Mouse (Mus musculus) retina, adult 2 months (tissue): ENCODE results near the gene Plekhd1.

Source experiments
- DNase-seq: peaks from one replicate; pipeline ENCODE4 v3.0.0-alpha.2; 2012; ENCODE audit warnings: low read depth, low spot score

Gene Plekhd1

DNA sequence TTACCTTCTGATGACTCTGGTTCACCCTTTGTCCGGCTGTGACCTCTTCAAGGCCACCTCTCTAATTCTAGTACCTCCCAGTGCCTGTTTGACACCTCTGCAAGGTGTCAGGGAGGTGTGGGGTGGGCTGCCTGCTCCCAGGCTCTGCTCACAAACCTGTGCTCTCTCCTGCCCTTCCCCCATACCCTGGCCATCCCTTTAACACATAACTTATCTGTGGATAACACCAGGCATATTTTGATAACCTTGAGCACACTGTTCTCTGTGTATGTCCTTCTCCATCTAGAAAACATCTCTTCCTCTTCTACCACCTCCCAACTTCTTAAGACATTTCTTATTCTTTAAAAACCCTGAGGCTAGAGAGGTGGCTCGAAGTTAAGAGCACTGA, 6.7 kb downstream of the Plekhd1 start:
- DNase-seq, result no peak

DNA sequence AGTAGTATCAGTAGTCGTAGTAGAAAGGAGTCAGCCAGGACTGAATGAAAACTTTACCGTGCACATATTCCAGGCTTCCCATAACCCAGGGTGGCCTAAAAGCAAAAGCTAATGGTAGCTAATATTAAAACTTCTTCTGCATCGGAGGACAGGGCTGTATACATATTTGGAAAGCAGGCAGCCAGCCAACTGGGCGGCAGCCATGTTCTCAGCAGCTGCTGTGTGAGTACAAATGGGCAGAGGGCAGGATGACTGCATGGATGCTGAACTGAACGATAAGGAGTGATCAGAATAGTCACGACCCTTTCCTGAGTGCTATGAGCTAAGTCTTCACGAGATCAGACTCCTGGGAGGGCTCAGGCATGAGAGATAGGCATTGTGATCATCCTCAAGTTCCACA, 8.9 kb downstream of the Plekhd1 start:
- DNase-seq, result no peak

DNA sequence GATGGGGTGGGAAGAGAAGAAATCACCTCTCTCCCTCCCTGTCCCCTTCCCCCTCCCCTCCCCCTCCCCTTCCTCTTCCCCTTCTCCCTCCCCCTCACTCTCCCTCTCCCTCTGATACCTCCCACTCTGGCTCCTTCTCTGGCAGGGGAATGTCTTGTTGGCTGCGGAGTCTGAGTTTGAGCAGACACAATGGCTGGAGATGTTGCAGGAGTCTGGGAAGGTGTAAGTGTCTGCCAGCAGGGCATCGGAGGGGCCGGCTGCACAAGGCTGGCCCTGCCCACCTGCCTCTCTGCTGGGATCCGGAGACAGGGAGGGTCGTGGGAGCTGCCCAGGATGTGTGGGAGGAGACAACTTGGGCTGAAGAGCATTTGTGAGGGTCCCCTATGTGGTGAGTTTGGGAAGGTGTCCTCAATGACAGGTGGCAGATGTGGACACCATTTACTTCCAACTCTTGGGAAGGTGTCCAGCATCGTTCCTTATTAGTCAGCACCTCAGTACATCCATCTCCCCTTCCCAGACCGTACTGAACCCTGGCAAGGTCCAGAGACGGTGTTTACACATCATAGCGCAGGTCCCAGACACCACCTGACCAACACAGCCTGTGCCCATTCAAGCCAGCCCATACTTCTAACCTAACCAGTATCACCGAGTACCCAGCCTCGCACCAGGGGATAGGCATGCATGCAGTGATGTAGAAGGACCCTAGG, 14.0 kb downstream of the Plekhd1 start:
- no peak for DNase-seq

DNA sequence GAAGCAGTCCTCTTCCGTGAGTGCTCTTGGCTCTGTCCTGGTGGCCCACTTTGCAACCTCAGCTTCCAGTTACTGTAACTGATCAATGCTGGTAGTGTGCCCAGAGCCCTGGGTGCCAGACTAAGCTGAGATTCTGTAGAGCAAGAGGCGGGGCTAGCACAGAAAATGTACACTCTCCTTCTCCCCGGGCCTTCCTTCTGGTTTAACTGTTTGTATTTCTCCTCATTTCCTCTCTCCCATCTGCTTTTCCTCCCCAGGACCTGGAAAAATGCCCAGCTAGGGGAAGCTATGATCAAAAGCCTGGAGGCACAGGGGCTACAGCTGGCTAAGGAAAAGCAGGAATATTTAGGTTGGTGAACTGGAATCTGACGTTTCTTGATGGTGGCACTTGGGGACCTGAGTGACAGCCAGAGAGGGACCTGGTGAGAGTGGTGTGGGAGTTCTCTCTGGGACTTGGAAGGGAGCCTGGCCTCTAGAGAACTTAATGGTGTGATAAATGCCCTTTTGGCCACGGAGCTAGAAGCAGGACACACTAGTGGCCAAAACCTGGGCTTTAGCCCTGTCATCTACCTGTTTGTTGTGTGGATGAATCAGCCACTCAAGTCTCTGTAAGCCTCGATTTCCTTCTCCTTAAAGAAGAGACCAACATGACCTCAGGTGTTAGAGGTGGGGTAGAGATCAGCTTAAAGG, 14.7 kb downstream of the Plekhd1 start:
- DNase-seq, result no peak

DNA sequence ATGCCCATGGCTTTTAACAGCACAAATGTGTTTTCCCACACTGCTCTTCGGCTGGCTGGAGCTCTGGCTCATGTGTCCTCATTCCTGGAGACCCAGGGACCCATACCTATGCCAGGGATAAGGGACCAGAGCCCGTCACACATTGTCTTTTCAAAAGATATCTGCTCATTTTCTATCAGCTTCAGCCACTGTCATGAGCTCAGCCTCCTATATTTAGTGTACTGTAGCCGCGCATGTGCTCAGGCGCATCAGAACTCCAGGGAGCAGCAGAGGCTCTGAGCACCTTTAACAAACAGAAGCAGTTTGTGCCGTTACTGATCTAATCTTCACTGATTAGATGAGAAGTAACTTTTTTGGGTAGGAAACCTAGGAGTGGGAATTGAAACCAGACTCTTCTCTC, 23.5 kb downstream of the Plekhd1 start:
- DNase-seq, result no peak

DNA sequence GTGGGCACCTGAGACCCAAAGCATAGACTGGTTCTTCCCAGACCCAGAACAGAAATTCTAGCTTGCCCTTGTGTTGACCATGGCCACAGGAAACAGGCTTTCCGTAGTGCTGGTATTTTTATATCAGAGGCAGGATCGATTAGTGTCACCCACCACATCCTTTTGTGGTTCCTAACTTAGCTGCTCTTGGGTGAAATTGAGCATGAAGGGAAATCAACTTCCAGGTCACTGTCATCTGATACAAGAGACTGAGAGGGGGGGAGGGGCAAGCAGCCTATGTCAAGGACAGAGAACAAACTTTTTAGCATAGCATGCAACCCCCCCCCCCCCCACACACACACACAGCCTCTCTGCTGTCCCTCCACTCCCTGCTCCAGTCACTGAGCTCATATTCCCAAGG, 26.8 kb downstream of the Plekhd1 start:
- DNase-seq, result no peak

DNA sequence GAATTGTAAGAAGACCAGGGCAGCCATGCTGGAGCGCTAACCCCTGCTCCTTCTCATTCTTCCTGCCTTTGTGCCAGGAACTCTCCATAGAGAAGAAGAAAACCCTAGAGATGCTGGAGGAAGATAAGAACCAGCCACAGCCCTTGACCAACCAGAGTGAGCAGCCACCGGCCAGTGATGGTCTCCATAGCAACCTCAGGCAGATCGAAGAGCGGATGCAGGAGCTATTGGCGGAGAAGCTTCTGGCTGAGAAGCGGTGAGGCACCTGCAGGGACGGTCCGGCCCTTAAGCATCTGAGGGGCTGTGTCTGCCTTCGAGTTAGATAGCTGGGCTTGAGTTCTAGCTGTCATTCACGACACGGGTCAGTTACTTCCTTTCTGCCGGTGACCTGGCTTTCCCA, 28.1 kb downstream of the Plekhd1 start:
- DNase-seq, result no peak

DNA sequence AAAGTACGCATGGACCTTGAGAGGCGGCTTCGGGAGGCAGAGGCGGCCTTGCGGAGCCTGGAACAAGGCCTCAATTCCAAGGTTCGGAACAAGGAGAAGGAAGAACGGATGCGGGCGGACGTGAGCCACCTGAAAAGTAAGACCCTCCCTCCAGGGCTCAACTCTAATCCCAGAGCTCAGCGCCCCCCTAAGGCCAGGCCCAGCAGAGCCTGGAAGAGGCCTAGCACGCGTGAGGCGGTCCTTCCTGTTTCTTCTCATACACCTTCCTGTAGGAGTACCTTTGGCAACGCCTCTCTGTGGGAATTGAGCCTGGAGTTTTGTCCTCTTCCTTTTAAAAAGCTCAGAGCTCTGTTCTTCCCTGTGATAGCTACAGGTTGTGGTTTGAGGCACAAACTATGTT, 29.1 kb downstream of the Plekhd1 start:
- DNase-seq, result no peak

DNA sequence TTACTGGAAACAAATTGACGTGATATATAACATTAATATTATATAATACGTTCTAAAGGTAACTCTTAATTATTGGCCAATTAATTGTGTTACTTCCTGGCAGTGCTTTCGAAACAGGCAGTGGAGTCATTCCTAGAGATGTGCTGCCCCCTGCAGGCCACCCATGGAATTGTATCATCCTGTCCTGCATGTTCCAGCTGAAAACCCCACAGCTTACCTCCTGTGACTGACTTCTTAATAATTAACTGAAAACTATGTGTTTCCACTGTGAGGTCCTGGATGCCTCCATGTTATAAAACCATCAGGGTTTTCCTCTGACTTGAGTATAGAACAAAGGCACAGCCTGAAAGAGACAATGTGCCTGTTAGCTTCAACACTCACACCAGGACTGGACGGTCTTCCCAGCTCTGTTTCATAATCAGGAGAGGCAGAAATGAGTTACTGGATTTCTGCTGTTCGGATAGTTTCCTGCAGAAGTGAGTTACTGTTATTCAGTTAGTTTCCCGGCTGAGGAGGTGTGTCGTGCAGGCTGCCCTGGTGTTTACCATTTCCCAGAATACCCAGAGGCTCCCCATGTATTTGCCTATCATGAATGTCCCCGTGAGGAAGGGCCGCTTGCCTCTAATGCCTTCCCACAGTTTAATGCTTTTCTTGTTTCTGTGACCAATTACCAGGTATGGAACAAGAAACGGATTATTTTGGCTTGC, 32.6 kb downstream of the Plekhd1 start:
- no peak for DNase-seq

DNA sequence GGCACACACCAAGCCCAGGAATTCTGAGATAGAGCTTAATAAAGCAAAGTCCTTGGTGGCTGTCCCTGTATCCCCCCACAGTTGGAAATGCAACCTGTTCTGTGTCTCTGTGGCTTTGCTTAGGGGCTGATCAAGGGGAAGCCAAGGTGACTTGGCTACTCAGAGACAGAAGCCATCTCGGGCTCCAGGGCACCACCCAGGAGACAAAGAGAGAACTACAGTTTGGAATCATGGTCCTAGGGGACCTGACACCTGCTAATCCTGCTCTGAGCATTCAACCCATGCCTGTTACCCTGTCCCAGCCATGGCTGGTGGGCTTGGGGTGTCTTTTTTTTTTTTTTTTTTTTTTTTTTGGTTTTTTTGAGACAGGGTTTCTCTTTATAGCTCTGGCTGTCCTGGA, 35.8 kb downstream of the Plekhd1 start:
- DNase-seq, result no peak

DNA sequence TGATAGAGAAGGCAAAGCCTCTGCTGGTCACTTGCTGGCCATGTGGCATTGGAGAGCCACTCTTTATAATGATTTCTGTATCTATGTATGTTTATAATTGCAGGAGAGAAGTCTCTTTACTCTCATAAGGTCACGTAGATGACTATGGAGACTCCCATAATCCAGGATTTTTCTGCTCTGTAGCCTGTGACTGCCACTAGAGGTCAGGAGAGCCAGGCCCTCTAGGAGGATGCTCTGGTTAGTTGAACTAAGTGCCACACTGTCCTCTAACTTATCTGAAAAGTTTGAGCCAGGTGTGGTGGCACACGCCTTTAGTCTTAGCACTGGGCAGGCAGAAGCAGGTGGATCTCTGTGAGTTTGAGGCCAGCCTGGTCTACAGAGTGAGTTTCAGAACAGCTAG, 36.4 kb downstream of the Plekhd1 start:
- no peak for DNase-seq

DNA sequence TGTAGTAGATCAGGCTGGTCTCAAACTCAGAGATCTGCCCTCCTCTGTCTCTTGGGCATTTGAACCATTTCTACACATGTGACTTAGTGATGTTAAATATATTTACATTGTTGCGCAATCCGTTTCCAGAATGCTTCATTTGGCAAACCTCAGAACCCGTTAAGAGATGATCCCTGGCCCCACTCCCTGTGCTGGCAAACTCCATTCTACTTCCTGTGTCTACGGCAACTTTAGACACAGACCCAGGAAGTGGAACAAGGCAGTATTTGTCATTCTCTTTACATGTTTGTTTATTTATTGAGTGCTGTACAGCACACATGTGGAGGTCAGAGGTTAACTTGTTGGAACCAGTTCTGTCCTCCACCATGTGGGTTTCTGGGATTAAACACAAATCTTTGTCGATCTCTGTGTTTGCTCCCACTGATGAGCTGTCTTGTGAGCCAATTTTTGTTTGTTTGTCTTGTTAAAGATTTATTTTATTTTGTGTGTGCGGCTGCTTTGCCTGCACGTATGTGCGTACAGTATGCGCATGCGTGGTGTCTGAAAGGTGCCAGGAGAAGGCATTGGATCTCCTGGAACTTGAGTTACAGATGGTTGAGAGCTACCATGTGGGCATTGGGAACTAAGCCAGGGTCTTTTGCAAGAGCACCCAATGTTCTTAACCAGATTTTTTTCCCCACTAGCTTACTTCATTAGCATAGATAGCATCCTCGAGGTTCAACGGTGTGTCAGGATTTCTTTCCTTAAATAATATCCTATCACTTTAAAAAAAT, 37.6 kb downstream of the Plekhd1 start:
- no peak for DNase-seq

DNA sequence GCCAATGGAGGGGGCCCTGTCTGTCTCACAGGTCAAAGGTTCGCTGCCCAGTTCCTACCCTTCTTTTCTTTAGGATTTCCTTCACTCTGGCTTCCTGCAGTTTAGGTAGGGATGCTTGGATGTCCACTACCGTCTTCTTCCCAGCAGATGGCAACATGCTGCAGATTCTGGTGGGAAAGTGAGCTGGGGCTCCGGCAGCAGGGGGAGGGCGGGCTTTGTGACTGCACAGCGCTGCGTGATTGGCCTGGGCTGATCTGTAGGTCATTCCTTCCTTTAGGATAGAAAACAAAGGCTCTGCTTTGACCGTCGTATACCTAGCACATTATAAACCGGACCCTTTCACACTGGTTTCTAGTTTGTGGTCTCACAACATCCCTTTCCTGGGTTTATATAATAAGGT, 38.2 kb downstream of the Plekhd1 start:
- DNase-seq, result no peak

DNA sequence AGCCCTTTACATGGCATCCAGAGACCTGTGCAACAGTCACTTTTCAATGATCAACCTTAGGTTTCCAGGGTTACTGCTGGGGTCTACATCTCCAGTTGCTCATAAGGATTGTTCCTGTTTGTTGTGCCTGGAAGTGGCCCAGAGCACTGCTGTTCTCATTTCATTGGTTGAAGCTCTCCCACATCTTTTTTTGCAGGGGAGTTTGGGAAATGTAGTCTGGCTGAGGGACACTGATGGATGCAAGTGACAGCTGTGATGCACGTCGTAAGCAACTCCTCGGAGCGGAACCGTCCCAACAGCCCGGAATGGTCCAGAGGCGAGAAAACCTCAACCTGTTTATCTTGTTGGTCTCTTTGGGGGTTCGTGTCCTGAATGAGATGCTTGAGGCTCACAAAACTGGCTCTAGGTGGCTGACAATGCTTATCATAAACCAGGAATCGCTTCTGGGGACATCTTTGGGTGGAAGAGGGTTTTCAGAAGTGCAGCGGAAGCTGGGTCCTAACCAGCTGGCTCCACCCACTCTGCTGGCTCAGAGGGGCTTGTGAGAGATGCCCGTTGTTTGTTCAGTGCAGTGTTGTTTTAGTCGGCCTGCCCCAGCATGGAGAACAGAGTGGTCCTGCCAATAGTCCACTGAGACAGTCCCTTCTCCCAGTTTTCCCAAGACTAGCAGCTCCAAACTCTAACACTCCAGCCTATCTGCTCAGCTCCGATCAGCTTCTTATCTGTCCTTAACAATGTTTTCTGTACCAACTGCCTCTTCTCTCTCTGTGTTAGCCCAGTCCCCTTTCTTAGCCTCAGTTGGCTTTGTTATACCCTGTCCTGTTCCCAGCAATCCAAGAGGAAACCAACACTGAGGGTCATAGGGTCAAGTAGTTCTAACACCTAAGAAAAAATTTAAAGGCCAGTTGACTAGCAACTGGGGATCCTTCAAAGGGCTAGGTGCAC, 42.4 kb downstream of the Plekhd1 start:
- no peak for DNase-seq

DNA sequence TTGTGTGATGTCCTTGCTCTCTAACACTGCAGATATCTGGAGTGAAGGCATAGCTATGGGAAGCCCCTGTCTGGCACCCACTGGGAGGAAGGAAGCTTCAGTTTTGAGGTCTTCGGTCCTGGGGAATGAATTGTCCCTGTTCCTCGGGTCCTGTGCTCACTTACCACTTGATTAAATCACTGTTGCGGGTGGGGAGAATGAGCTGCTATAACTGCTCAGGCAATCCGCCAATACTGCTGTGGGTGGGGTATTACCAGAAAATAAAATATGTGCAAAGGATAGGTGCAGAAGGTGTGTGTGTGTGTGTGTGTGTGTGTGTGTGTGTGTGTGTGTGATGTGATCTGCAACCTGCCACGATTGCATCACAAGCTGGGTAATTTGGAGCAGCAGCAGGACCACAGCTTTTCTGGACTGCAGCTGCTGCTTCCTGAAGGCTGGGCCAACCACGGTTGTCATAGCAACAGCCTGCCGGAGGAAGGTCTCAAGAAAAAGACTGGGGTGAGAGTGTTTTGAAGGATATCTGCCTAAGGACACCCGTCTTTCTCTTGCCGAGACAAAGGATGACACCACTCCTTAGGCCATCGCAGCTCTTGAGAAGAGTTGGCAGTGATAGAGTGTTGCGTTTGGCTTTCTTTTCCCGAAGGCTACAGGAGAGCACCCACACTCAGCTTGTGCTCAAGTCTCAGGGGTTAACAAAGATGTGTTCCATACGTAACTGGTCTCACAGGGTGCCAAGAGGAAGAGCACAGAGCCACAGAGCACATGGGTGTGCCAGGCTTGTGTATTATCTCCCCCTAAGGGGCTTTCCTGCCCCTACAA, 44.3 kb downstream of the Plekhd1 start:
- no peak for DNase-seq

DNA sequence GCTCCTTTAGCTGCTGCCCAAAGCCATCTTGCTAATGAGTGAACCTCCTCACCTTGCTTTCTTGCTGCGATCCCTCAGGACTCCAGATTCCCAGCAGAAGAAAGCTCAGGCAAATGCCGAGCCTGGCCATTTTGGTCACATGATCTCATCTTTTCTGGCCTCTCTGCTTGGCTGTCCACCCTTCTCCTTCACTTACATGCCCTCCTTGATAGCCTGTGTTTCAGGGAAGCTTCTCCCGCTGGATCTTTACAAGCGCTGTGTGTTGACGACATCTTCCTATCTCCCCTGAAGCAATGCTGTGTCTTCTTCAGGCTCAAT, 44.9 kb downstream of the Plekhd1 start:
- no peak for DNase-seq

DNA sequence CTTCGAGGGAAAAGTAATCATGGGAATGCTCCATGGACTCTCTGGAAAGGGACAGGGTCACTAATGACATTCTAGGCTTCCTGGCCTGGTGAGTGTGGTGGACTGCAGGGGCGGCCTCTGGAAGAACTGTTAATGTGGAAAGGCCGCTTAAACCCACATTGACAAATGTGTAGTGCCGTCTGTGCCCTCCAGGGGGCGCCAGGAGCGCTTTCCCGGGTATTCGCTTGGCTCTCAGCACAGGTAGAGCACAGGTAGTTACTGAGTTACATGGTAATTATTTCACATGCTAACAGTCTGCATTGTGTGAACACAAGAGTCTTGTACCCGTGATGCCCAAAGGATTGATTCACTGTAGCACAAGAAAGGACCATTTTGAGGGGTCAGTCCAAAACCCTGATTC, 47.1 kb downstream of the Plekhd1 start:
- DNase-seq, result no peak

DNA sequence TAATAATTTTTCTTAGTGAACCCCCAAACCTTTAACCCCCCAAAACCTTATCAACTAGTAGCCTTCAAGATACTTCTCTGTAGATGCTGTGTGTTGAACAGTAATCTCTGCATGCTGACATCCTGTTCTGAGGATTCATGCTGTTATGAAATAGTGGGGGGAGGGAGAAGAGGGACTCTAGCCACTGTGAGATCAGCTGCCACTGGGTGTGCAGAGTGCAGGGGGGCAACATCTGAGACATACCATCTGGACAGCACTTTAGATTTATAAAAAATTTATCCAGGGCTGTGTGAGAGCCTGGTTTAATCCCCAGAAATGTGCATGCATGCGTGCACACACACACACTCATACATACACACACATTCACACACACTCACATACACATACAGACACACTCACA, 52.2 kb downstream of the Plekhd1 start:
- no peak for DNase-seq

DNA sequence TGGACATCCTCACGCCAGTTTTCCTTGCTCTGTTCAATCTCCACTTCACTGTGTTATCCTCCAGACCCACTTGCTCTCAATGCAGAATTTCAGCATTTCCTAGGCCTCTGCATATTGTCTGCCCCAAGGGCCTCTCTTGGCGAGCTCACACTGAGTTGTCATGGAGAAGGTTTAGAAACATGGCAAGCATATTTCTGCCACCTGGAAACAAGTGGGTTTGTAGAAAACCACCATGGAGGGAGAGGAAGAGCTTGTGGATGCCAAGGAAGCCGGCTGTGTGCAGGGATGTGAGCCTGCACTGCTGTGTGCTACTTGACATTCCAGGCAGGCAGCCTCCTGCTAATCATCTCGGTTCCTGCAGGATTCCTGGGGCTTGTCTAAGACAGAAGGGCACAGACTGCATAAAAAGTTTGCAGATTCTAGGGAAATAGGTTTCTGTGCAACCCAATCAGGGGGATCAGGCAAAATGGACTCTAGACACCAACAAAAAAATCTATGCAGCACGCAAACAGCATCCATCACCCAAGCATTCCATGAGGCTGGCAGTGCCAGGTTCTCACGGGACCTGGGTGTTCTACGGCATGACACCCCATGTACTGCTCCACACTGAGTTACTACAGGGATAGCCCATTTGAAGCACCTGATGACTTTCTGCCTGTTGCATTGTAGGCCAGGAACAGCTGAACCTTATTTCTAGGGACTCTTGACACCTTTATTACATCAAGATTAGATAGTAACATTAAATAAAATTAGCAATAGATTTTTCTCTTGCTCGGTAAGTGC, 53.8 kb downstream of the Plekhd1 start:
- DNase-seq, result no peak

DNA sequence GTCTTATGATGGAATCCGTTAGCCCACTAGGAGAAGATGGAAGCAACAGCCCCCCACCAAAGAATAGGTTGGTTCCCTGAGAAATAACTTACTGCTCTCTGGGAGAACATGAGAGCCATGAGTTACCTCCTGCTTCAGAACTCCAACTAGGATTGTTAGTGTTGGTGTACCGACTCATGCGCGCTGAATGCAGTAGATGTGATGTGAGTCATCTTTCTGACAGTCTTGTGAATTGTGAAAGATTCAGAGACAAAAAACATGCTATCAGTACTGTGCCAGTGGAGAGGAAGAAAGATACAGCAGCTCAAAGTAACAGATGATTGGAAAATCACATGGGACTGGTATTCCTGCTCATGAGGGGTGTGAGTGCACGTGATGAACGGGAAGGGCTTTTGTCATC, 59.2 kb downstream of the Plekhd1 start:
- DNase-seq, result no peak
